Mouse (Mus musculus) forebrain, embryonic 10.5 days (tissue): Measurements from ENCODE around the gene Rnf169. TPM values are rescaled to one million over a fixed set of nuclear protein-coding genes. Genes with fewer than 3 reads are reported as not detected.

Experiments
- DNase-seq: peaks from one replicate; pipeline ENCODE4 v3.0.0-alpha.2; 2017; ENCODE audit warnings: low spot score; ENCODE audit errors: extremely low spot score
- H3K27ac ChIP-seq: fragments of 300-500 bp; sonication (generic); 2 replicates; pipeline ENCODE4 v1.5.1; 2016; ENCODE audit warnings: mild to moderate bottlenecking
- H3K27me3 ChIP-seq: fragments of 300-500 bp; sonication (generic); 2 replicates; pipeline ENCODE4 v1.6.1; 2016; ENCODE audit warnings: mild to moderate bottlenecking; ENCODE audit not compliant: poor library complexity, severe bottlenecking
- H3K36me3 ChIP-seq: fragments of 300-500 bp; sonication (generic); replicated peaks from 2 replicates; pipeline ENCODE4 v1.6.1; 2016; ENCODE audit warnings: mild to moderate bottlenecking, moderate library complexity
- H3K4me1 ChIP-seq: fragments of 300-500 bp; sonication (generic); 2 replicates; pipeline ENCODE4 v1.6.1; 2016
- H3K4me3 ChIP-seq: fragments of 300-500 bp; sonication (generic); 2 replicates; pipeline ENCODE4 v1.5.1; 2016; ENCODE audit warnings: mild to moderate bottlenecking, moderate library complexity
- H3K9me3 ChIP-seq: fragments of 300-500 bp; sonication (generic); 2 replicates; pipeline ENCODE4 v1.6.1; 2016; ENCODE audit warnings: mild to moderate bottlenecking, moderate library complexity
- WGBS: fragments of 180-500 bp; shearing (Covaris S2); methylation state at CpG from one replicate; pipeline ENCODE4 v1.1.7; 2016; 5-methylcytosine and 5-hydroxymethylcytosine counted together
- polyA plus RNA-seq: library from polyadenylated mRNA; unstranded; fragments of >200 nt; fragmentation: Nextera tagmentation; extraction: Ambion mirVana; gene quantifications from 2 replicates; pipeline ENCODE4 v1.2.1, GENCODE M21; 2016

Rnf169 gene
- polyA plus RNA-seq, 1 experiment from 2014 or later, result 4.2 TPM

DNA sequence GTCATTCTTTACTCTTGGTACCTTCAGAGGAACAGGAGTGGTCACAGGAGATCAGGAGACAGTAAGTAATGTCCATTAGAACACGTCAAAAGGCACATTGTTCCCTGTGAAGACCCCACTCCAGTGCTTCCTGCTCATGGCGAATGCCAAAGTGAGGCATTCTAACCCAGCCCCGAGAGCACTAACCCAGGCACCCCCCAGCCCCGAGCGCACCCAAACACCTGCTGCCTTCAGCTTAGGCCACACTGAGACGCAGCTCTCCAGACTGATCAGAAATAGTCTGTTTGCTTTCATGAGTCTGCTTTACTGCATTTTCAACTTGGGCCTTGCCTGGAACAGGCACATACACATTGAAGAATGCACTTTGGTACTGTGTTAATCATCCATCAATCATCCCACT, 60.3 kb downstream of the Rnf169 start:
- Histone ChIP-seq H3K27ac (no peak overlapping the region), H3K4me3 (no peak overlapping the region), H3K27me3 (peaks cover 32% of the 10 kb centered on the region), H3K4me1 (peaks cover 21% of the 10 kb centered on the region), H3K9me3 (no peaks in the 10 kb centered on the region), H3K36me3 (peaks cover 44% of the 10 kb centered on the region)
- no peak for DNase-seq
- WGBS, result 94% methylated on average over 6 of the region's 6 CpGs

DNA sequence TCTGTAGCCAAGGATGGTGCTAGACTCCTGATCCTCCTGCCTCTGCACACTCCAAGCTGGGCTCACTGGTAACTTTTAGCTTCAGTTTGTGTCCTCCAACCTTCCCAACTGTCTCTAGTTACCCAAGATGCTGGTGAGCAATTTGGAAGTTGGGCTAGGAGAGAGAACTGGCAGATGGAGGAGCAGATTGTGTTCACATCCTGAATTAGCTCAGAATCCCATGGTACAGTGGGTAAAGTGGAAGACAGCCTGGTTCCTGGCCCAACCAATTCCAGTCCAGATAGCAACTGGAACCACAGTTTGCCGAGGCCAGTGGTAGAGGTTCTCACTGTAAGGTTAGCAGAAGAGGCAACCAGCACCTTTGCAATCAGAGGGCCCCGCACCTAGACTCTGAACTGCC, 61.1 kb downstream of the Rnf169 start:
- Histone ChIP-seq H3K36me3 (peaks cover 36% of the 10 kb centered on the region), H3K9me3 (no peaks in the 10 kb centered on the region), H3K4me3 (no peak overlapping the region), H3K4me1 (peaks cover 21% of the 10 kb centered on the region), H3K27ac (no peak overlapping the region), H3K27me3 (peaks cover 37% of the 10 kb centered on the region)
- no peak for DNase-seq
- 90% methylated on average over 2 of the region's 2 CpGs for WGBS

DNA sequence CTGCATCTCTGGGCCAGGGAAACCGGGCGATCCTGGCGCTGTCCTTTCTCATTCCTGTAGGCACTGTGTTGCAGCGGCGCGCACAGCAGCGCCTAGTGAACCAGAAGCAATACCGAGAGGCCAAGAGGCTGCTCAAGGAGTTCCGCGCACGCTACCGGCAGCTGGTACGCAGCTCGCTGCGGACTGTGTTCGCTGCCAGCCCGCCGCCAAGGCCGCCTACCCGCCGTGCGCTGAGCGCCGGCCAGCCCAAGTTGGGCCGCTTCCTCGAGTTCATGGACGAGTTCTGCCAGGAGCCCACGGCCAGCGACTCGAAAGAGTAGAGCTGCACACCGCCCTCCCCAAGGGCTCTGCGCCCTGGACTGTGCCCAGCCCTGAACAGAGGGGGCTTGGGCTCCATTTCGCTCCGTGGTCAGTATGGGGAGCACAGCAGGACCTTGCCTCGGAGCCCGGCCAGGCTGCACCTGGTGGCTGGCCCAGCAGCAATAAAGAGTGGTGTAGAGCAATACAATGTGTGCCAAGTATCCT, 62.9 kb downstream of the Rnf169 start:
- DNase-seq, result peak; percentile 42
- Histone ChIP-seq H3K27ac (0 out of 2 replicates have a peak overlapping the region, but pooled peaks have one; percentile 26), H3K9me3 (no peaks in the 10 kb centered on the region), H3K36me3 (peaks cover 18% of the 10 kb centered on the region), H3K27me3 (peaks cover 37% of the 10 kb centered on the region), H3K4me1 (peaks cover 21% of the 10 kb centered on the region), H3K4me3 (peak overlapping the region; percentile 52)
- WGBS, result 2% methylated on average over 36 of the region's 36 CpGs

DNA sequence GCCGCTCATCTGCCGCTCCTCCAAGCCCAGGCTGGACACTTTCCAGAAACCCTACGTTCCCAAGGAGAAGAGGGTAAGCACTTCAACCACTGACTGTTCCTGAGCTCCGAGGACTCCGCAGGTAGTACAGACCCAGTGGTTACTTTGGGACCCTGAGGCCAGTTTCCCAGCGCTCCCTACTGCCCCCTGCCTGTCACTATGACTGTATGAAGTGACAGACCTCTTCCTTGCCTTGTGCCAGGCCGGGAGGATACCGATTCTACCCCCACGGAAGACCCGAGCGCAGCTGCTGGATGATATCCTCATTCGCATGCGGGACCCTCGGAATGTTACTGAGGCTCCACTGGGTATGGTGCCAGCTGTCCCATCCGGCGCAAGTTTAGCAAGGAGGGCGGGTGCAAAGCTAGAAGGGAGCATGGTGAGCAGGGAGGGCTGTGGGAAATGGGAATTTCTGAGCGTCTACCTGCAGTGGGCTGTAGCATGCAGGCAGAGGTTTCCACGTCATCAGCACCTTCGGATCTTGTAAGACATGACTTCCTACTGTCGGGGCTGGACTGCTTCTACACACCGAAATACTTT, 63.4 kb downstream of the Rnf169 start:
- Histone ChIP-seq H3K27me3 (peaks cover 37% of the 10 kb centered on the region), H3K9me3 (no peaks in the 10 kb centered on the region), H3K4me1 (peaks cover 21% of the 10 kb centered on the region), H3K27ac (no peak overlapping the region), H3K36me3 (peaks cover 14% of the 10 kb centered on the region), H3K4me3 (peak overlapping the region; percentile 52)
- peak; percentile 67 for DNase-seq
- WGBS, result 6% methylated on average over 22 of the region's 22 CpGs

DNA sequence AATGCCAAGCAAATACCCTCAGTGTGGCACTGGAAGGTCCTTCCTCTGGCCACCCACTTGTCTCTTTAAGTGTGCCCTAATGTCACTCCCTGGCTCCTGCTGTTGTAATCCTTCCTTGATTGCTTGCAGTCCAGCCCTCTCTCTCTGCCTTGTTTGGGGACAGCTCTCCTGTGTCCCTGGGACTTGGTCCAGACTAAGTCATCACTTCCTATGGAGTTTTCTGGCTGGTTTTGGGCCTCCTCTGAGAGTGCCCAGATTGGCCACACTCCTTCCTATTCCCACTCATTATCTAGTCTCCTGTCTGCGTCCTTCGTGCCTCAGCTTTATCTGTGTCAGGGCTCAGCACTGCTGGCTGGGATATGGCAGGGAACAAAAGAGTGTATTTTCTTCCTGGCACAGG, 64.7 kb downstream of the Rnf169 start:
- Histone ChIP-seq H3K4me1 (peaks cover 21% of the 10 kb centered on the region), H3K4me3 (no peak overlapping the region), H3K36me3 (peaks cover 3% of the 10 kb centered on the region; the same call in 1 of the 2 replicates), H3K9me3 (peaks cover under 1% of the 10 kb centered on the region; the same call in 1 of the 2 replicates), H3K27me3 (peaks cover 37% of the 10 kb centered on the region), H3K27ac (no peak overlapping the region)
- no peak for DNase-seq
- 94% methylated on average over 2 of the region's 2 CpGs for WGBS

DNA sequence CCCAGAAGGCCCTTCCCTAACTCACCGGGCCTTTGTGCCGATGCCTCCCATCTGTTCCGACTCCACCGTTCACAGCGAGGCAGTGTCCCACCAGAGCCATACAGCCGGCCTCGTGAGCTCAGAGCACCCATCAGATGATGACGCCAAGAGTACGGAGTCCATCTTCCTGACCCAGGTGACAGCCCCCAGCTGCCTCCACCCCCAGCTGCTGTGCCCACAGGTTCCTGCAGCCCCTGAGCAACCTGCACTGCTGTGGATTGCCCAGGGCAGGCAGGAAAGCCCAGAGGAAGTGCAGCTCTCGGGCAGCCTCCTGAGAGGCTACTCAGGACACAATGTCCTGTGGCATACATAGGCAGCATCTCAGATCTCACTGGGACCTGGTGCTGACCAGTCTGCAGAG, 65.9 kb downstream of the Rnf169 start:
- peaks cover 2% of the 10 kb centered on the region; the same call in 1 of the 2 replicates for H3K9me3 ChIP-seq
- 90% methylated on average over 10 of the region's 10 CpGs for WGBS
- H3K27me3 ChIP-seq, result peaks cover 37% of the 10 kb centered on the region
- H3K4me1 ChIP-seq, result peaks cover 21% of the 10 kb centered on the region
- H3K4me3 ChIP-seq, result no peak overlapping the region
- no peak overlapping the region for H3K27ac ChIP-seq
- no peak for DNase-seq
- no peaks in the 10 kb centered on the region for H3K36me3 ChIP-seq

DNA sequence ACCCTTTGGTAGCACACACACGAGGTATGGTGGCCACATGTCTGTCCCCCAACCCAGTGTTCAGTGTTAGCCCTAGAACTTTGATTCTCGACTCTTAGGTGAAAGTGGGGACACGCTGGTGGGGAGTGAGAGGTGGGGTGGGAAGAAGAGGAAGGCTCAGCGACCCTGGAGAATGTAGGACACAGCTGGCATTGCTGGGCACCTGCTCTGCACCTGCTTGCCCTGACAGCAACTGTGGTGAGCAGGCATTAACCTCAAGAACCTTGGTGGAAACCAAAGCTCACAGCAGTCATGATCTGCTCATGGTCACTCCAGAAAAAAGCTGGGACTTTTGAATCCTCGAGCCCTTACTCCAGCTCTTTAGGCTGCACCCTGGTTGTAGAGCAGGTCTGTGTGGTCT, 69.2 kb downstream of the Rnf169 start:
- Histone ChIP-seq H3K4me3 (no peak overlapping the region), H3K27ac (no peak overlapping the region), H3K27me3 (peaks cover 9% of the 10 kb centered on the region), H3K9me3 (peaks cover 2% of the 10 kb centered on the region; the same call in 1 of the 2 replicates), H3K36me3 (no peaks in the 10 kb centered on the region), H3K4me1 (no peaks in the 10 kb centered on the region)
- no peak for DNase-seq
- WGBS, result 78% methylated on average over 5 of the region's 5 CpGs

DNA sequence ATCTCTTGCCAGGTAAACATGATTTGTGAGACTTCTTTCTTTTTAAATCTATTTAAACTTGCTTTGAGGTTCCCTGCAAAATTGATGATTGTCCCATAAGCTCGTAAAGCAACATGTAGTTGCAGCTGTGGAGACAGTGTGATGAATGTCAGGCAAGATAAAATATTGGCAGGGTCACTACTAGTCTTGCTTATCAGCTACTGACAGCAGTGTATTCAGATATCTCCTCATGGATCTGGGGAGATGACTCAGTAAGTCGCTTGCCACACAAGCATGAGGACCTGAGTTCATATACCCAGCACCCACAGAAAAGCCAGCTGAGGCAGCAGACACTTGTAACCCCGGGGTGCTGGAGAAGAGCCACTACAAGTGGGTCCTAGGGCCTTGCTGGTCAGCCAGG, 72.8 kb downstream of the Rnf169 start:
- H3K4me3 ChIP-seq, result no peak overlapping the region
- H3K27me3 ChIP-seq, result no peaks in the 10 kb centered on the region
- DNase-seq, result no peak
- H3K4me1 ChIP-seq, result no peaks in the 10 kb centered on the region
- no peaks in the 10 kb centered on the region for H3K36me3 ChIP-seq
- H3K27ac ChIP-seq, result no peak overlapping the region
- WGBS, result 89% methylated on average over 3 of the region's 3 CpGs
- H3K9me3 ChIP-seq, result peaks cover 2% of the 10 kb centered on the region; the same call in 1 of the 2 replicates

DNA sequence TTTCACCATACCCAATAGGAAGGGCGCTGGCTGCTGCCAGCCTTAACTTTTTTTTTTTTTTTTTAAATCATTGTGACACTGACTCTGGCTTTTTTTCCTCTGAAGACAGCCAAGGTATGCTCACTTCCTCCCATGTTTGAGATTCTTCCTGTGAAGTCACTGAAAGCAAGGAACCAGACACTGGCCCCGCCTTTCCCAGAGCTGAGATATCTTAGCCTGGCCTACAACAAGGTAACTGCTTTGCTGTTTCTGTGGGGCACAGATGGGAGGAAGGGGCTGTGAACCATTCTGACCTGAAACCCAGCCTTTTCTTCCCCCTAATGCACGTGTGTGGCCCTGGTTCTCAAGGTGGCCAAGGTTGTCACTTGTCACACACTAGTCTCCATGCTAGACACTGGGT, 73.9 kb downstream of the Rnf169 start:
- WGBS, result 85% methylated on average over 3 of the region's 3 CpGs
- no peak for DNase-seq
- no peak overlapping the region for H3K27ac ChIP-seq

DNA sequence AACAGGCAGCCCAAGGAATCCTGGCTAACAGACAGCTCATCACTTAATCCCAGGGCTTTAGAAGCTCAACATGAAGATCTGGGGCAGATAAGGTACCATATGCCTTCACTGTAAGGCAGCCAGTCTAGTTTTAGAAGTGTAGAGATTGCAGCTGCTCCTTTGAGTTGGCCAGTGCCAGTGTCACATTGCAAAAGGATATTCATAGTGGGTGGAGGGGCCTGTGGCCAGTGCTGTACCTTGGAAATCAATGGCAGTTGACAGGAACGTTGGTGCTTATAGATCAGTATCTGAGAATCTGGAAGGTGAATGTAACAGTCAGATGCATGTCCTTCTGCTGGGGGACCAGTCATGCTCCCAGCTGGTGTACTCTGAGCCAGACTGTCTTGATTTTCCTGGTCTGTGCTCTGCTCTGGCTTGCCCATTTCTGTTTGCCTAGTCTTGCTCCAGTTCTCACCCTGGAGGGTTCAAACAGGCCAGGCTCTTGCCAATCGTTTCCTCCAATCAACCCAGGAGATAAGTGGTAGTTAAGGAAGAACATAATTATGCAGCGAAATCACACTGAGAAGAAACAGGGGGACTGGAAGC, 75.7 kb downstream of the Rnf169 start:
- H3K27ac ChIP-seq, result no peak overlapping the region
- H3K9me3 ChIP-seq, result no peaks in the 10 kb centered on the region
- WGBS, result 77% methylated on average over 3 of the region's 3 CpGs
- DNase-seq, result no peak
- no peaks in the 10 kb centered on the region for H3K27me3 ChIP-seq
- H3K4me1 ChIP-seq, result no peaks in the 10 kb centered on the region
- no peak overlapping the region for H3K4me3 ChIP-seq
- H3K36me3 ChIP-seq, result no peaks in the 10 kb centered on the region

More for the DNA sequence above, 73.9 kb downstream of the Rnf169 start:
- H3K4me1 ChIP-seq, result no peaks in the 10 kb centered on the region
- no peak overlapping the region for H3K4me3 ChIP-seq
- H3K27me3 ChIP-seq, result no peaks in the 10 kb centered on the region
- no peaks in the 10 kb centered on the region for H3K36me3 ChIP-seq
- H3K9me3 ChIP-seq, result peaks cover 2% of the 10 kb centered on the region; the same call in 1 of the 2 replicates

DNA sequence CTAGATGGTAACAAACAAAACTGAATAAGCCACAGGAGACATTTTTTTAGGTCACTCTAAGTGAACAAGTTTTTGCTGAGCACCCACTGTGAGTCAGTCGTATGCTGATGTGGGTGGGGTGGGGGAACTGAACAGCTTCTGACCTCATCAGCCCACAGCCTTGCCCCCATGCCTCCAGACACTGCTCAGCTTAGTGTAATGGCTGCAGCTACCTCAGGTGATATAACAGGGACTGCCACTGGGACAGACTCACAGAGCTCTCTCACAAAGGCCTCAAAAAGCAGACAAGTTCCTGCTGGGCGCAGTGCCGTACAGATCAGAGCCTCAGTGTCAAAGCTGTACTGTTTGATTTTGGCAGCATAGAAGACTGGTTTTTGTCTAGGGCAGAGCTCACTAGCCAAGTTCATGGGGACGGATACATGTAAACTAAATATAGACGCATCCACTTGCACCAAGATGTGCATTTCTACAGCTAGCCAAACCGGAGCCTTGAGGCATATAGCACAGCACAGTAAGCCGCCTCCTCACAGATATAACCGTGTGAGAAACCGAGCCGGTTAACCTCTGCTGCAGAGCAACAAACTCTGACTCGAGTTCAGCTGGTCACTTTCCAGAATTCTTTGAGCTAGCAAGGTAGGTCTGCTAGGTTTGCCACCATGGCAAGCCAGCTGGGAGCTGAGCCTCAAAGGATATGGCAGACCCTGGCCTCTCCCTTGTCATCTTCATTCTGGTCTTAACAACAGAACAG, 77.2 kb downstream of the Rnf169 start:
- no peaks in the 10 kb centered on the region for H3K27me3 ChIP-seq
- H3K4me3 ChIP-seq, result no peak overlapping the region
- WGBS, result 84% methylated on average over 11 of the region's 11 CpGs
- H3K9me3 ChIP-seq, result no peaks in the 10 kb centered on the region
- H3K27ac ChIP-seq, result no peak overlapping the region
- H3K36me3 ChIP-seq, result no peaks in the 10 kb centered on the region
- no peaks in the 10 kb centered on the region for H3K4me1 ChIP-seq
- no peak for DNase-seq

DNA sequence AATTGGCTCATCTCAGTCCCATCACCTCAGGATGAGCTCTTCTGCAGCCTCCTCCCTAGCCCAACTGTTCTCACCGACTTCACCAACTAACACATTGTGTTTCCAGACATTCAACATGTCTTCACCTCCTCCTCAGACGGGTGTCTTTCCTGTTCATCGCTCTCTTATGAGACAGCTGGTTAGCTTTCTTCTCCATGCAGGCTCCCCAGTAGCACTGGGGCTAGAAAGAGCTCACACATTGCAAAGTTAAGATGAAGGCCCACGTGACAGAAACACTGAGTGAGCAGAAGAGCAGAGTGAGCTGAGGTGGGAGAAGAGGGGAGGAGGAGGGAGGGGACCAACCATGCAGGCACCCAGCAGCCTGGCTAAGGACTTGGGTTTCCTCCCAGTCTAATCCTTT, 78.0 kb downstream of the Rnf169 start:
- no peak overlapping the region for H3K4me3 ChIP-seq
- WGBS, result 81% methylated on average over 4 of the region's 4 CpGs
- no peaks in the 10 kb centered on the region for H3K4me1 ChIP-seq
- no peak for DNase-seq
- H3K27ac ChIP-seq, result no peak overlapping the region
- no peaks in the 10 kb centered on the region for H3K9me3 ChIP-seq
- H3K36me3 ChIP-seq, result no peaks in the 10 kb centered on the region
- no peaks in the 10 kb centered on the region for H3K27me3 ChIP-seq

DNA sequence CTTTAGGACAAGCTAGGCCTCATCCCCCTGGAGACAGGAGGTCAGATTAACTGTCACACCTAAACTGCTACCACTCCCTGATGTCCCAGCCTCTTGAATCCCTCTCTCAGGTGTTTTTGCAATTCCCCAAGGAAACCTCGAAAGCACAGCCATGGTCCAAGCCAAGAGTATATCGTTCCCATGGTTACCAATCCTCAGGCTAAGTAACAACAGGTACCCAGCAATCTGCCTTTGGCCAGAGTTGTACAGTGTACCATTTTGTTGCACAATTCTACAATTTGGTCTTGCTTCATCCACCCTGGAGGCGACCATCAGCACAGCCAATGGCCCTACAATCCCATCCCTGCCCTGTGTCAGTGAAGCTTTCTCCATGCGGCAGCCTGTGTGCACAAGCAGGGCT, 83.3 kb downstream of the Rnf169 start:
- Histone ChIP-seq H3K4me3 (no peak overlapping the region), H3K27ac (no peak overlapping the region), H3K9me3 (no peaks in the 10 kb centered on the region), H3K27me3 (no peaks in the 10 kb centered on the region), H3K36me3 (no peaks in the 10 kb centered on the region), H3K4me1 (peaks cover 15% of the 10 kb centered on the region)
- DNase-seq, result no peak
- WGBS, result 84% methylated on average over 4 of the region's 4 CpGs
